21 mouse cellular contexts compared by ENCODE assay signal in the genomic region with DNA sequence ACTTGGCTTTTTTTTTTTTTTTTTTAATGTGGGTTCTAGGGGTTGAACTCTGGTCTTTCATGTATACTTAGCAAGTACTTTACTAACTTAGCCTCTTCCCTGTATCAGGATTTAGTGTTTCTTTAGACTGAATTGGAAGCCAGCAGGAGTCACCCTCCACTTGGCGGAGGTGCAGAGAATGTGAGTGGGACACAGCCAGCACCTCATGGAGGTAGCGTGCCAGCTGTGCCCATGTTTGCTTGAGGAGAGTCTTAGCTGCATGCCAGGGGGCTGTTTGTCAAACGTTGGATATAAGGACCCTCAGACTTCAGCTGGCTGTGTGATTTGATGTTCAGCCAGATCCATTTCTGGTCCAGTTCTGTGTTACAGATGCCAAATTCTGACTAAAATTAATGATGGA. TPM values are rescaled to one million over a fixed set of nuclear protein-coding genes. Genes with fewer than 3 reads are reported as not detected.
A peak's percentile ranks its signal among the peaks of the same experiment; 100 is the strongest.
DNase-seq lines count a peak whose midpoint lies in the region; ATAC-seq and TF ChIP-seq lines count a peak whose summit lies in the region.
"Had no signal": no experiment of that assay in that cellular context is flagged by ENCODE, and none has a peak within 500 bp of the region (broad histone marks: within the 10 kb centered on the region; RNA-seq: fewer than 3 reads in every experiment).

No protein-coding gene starts in this region.

- H3K4me3 ChIP-seq in lung, postnatal 0 days (ENCODE audit: low read depth, low read length), result no peak overlapping the region
- no peak overlapping the region for H3K4me3 ChIP-seq in stomach, postnatal 0 days (ENCODE audit: low read depth, low read length)
- H3K4me3 ChIP-seq: embryonic facial prominence, embryonic 15.5 days; erythroblast, embryonic 14.5 days; forebrain, embryonic 10.5 days; gastrocnemius, adult 2 months; heart, embryonic 12.5 days; hindbrain, embryonic 10.5 days had no signal

- no peak for TF ChIP-seq EP300 in lung, postnatal 0 days (IDR thresholded peaks at IDR 0.05)
- TF ChIP-seq EP300 in stomach, postnatal 0 days (optimal IDR thresholded peaks at IDR 0.05), result no peak

- TF ChIP-seq POLR2A in brain, embryonic 14.5 days (IDR thresholded peaks at IDR 0.05; ENCODE audit: borderline replicate concordance, extremely low read depth, insufficient read depth, insufficient read length, poor library complexity, severe bottlenecking), result no peak

- peak; percentile 19 to 25 for DNase-seq in heart, postnatal 10 days
- no peak for DNase-seq in heart, postnatal 25 days (ENCODE audit: low spot score)
- peak; percentile 13 for DNase-seq in lung, postnatal 0 days (ENCODE audit: low spot score)
- DNase-seq in lung, postnatal 14 days, result no peak
- DNase-seq in brain, embryonic 14.5 days (ENCODE audit: low read depth), result peak; percentile 24
- no peak for DNase-seq in stomach, postnatal 0 days (ENCODE audit: low spot score)
- DNase-seq: adrenal gland, postnatal 25 days; cerebellum, adult 2 months; gastrocnemius, adult 2 months; gastrocnemius, postnatal 25 days had no signal

- H3K9me3 ChIP-seq in lung, postnatal 0 days (ENCODE audit: low read length), result no peaks in the 10 kb centered on the region
- no peaks in the 10 kb centered on the region for H3K9me3 ChIP-seq in stomach, postnatal 0 days (ENCODE audit: control insufficient read depth, low read length)
- H3K9me3 ChIP-seq: embryonic facial prominence, embryonic 15.5 days; heart, embryonic 12.5 days had no signal

- intact Hi-C loops in heart, postnatal 10 days (cut with DNase I), result no loop called here
- intact Hi-C loops in heart, postnatal 25 days (cut with DNase I), result no loop called here

- 45% methylated on average over 3 of the region's 3 CpGs for WGBS in lung, postnatal 0 days
- 48% methylated on average over 3 of the region's 3 CpGs for whole genome bisulfite sequencing in stomach, postnatal 0 days

- H3K36me3 ChIP-seq in lung, postnatal 0 days (ENCODE audit: insufficient read depth, low read length), result no peaks in the 10 kb centered on the region
- H3K36me3 ChIP-seq in stomach, postnatal 0 days (ENCODE audit: control insufficient read depth, insufficient read depth, low read length), result no peaks in the 10 kb centered on the region
- H3K36me3 ChIP-seq: embryonic facial prominence, embryonic 15.5 days; heart, embryonic 12.5 days; hindbrain, embryonic 10.5 days had no signal

- H3K27ac ChIP-seq in lung, postnatal 0 days (ENCODE audit: low read length), result no peak overlapping the region
- H3K27ac ChIP-seq in stomach, postnatal 0 days (replicated peaks), result no peak overlapping the region
- H3K27ac ChIP-seq: embryonic facial prominence, embryonic 15.5 days; forebrain, embryonic 10.5 days; gastrocnemius, adult 2 months; hindbrain, embryonic 10.5 days; hindbrain, embryonic 14.5 days had no signal

- H3K9ac ChIP-seq in lung, postnatal 0 days (replicated peaks; ENCODE audit: low read depth), result no peak overlapping the region
- H3K9ac ChIP-seq in stomach, postnatal 0 days (ENCODE audit: low read length), result no peak overlapping the region
- H3K9ac ChIP-seq: embryonic facial prominence, embryonic 15.5 days; heart, embryonic 12.5 days; hindbrain, embryonic 14.5 days had no signal

- H3K27me3 ChIP-seq in lung, postnatal 0 days (replicated peaks; ENCODE audit: insufficient read depth, low read length), result no peaks in the 10 kb centered on the region
- H3K27me3 ChIP-seq in stomach, postnatal 0 days (ENCODE audit: control insufficient read depth, insufficient read depth, low read length), result no peaks in the 10 kb centered on the region
- H3K27me3 ChIP-seq: embryonic facial prominence, embryonic 15.5 days; heart, embryonic 12.5 days; Patski had no signal

- peak; percentile 23; the same call in 1 of the 2 replicates for TF ChIP-seq CTCF in lung, postnatal 0 days (IDR thresholded peaks at IDR 0.05)
- TF ChIP-seq CTCF in brain, embryonic 14.5 days (IDR thresholded peaks at IDR 0.05; ENCODE audit: borderline replicate concordance, extremely low read depth, insufficient read depth, insufficient read length), result no peak
- peak; percentile 38 for TF ChIP-seq CTCF in stomach, postnatal 0 days (IDR thresholded peaks at IDR 0.05; ENCODE audit: low read depth)

- peaks cover 8% of the 10 kb centered on the region; the same call in 1 of the 2 replicates for H3K4me1 ChIP-seq in lung, postnatal 0 days (ENCODE audit: insufficient read depth, low read depth, low read length)
- peaks cover 5% of the 10 kb centered on the region for H3K4me1 ChIP-seq in stomach, postnatal 0 days (replicated peaks; ENCODE audit: control insufficient read depth, insufficient read depth)

- ATAC-seq in lung, postnatal 0 days, result no peak
- ATAC-seq in stomach, postnatal 0 days (ENCODE audit: low FRiP score, low TSS enrichment), result no peak
- ATAC-seq: activated CD4-positive, CD25-positive, alpha-beta regulatory T cell, adult 4 months; forebrain, embryonic 14.5 days; inflammation-experienced regulatory T-cells, adult 6 months; Patski had no signal

- no peak overlapping the region for H3K4me2 ChIP-seq in lung, postnatal 0 days (replicated peaks; ENCODE audit: low read depth, low read length)
- H3K4me2 ChIP-seq in stomach, postnatal 0 days (replicated peaks; ENCODE audit: low read depth), result no peak overlapping the region
- H3K4me2 ChIP-seq: embryonic facial prominence, embryonic 15.5 days; heart, embryonic 12.5 days; hindbrain, embryonic 14.5 days had no signal

RNA-seq across cellular contexts. Expression of gene Zfp618, which starts 7.7 kb away (rescaled TPM):
- total RNA-seq in heart, postnatal 10 days (2021), result 1 to 10 TPM; 4.5 to 5.8 TPM
- total RNA-seq in heart, postnatal 25 days (2021), result under 1 TPM; 0.36 to 0.48 TPM
- 7.2 and 7.9 TPM in 2 replicates for polyA plus RNA-seq in lung, postnatal 0 days (2015; fragmentation: Nextera tagmentation; extraction: Ambion mirVana)
- polyA plus RNA-seq in brain, embryonic 14.5 days (2012; rRNA removed), result 25.8 and 39.7 TPM in 2 replicates
- 5.8 and 6.7 TPM in 2 replicates for polyA plus RNA-seq in stomach, postnatal 0 days (2015; fragmentation: Nextera tagmentation; extraction: Ambion mirVana)
- total RNA-seq: CH12.LX had no signal
- polyA plus RNA-seq: erythroblast, embryonic 14.5 days had no signal

Comparison
In these comparisons a context has a peak if more than half of its experiments do, and no peak if none do; other contexts are left out.
1. DNase-seq: peak in heart, postnatal 10 days (2 of 2), lung, postnatal 0 days (single experiment) and brain, embryonic 14.5 days (single experiment); none in heart, postnatal 25 days (single experiment), lung, postnatal 14 days (single experiment) and stomach, postnatal 0 days (single experiment).